Mouse (Mus musculus): ENCODE measurements at regions not wholly inside any gene's neighbourhood (a gene's known extent, or its start where the extent isn't known, plus 50 kb on each side); places are given as distances from the start of the nearest gene placed in this dataset.

DNA sequence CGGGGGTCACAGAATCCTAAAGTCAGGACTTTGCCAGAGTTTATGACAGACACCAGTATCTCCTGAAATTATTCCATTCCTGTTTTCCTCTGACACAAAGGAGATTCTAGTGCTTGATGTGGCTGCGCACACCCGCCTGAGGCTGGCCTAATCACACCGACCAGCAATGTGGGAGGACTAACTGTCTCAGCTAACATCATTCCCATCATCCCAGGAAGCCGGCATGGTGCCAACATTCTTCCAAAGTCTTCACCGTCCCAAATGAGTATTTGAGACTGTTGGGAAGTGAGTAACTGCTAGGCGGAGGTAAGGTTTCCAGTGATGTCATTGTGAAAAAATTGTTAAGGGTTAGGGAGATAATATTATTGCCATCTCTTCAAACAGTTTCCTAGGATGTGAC is 1183.9 kb upstream of the Flrt2 start:
- WGBS, result 84% methylated on average over 7 of the region's 7 CpGs
- no peak overlapping the region for H3K4me2 ChIP-seq
- no peaks in the 10 kb centered on the region for H3K9me3 ChIP-seq
- H3K4me3 ChIP-seq, result no peak overlapping the region
- no peak overlapping the region for H3K27ac ChIP-seq
- no peaks in the 10 kb centered on the region for H3K27me3 ChIP-seq
- no peak overlapping the region for H3K9ac ChIP-seq
- H3K4me1 ChIP-seq, result no peaks in the 10 kb centered on the region
- ATAC-seq (ENCODE audit: insufficient number of reproducible peaks, insufficient read depth, low FRiP score, low TSS enrichment, low read depth), result no peak
- H3K36me3 ChIP-seq, result no peaks in the 10 kb centered on the region

DNA sequence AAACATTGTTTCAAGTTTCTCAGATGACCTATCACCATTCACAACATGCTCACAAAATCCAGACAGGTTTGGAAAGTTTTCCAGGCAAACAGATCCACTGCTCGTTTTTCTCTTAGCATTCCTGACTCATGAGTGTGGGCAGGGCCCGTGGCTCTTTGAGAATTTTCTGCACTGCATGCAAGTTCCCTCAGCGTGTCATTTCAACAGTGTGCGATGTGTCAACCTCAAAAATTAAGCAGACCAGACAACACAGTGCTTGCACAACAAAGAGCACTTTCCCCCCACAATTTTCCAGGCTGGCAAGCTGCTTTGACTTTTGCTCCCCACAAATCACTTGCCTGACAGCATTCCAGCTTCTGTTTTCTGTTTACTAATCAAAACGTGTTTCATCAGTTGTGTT is 1182.2 kb upstream of the Flrt2 start:
- Histone ChIP-seq H3K36me3 (no peaks in the 10 kb centered on the region), H3K4me3 (no peak overlapping the region), H3K9ac (no peak overlapping the region), H3K27ac (no peak overlapping the region), H3K4me1 (no peaks in the 10 kb centered on the region), H3K27me3 (no peaks in the 10 kb centered on the region), H3K9me3 (no peaks in the 10 kb centered on the region), H3K4me2 (no peak overlapping the region)
- WGBS, result 36% methylated on average over 5 of the region's 5 CpGs
- no peak for ATAC-seq (ENCODE audit: insufficient number of reproducible peaks, insufficient read depth, low FRiP score, low TSS enrichment, low read depth)

DNA sequence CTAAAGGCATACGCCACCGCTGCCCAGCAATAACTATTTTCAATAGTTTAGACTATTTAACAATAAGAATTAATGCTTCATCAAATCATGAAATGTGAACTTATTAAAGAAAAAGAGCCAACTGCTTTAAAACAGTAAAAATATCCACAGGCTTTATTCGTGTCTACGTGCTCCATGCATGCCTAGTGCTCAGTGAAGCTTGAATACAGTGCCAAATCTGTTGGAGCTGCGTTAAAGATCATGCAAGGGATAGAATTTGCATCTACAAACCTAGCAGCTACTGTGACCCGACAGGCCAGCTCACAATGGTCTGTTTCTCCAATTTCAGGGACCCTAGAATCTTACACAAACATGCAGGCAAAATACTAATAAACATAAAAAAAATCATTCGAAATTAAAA is 1147.3 kb upstream of the Flrt2 start:
- H3K4me3 ChIP-seq, result no peak overlapping the region
- H3K9me3 ChIP-seq, result no peaks in the 10 kb centered on the region
- no peaks in the 10 kb centered on the region for H3K27me3 ChIP-seq
- no peaks in the 10 kb centered on the region for H3K4me1 ChIP-seq
- H3K36me3 ChIP-seq, result no peaks in the 10 kb centered on the region
- H3K9ac ChIP-seq, result no peak overlapping the region
- no peak overlapping the region for H3K27ac ChIP-seq
- 81% methylated on average over 7 of the region's 7 CpGs for WGBS
- no peak for ATAC-seq (ENCODE audit: insufficient number of reproducible peaks, insufficient read depth, low FRiP score, low TSS enrichment, low read depth)
- no peak overlapping the region for H3K4me2 ChIP-seq

DNA sequence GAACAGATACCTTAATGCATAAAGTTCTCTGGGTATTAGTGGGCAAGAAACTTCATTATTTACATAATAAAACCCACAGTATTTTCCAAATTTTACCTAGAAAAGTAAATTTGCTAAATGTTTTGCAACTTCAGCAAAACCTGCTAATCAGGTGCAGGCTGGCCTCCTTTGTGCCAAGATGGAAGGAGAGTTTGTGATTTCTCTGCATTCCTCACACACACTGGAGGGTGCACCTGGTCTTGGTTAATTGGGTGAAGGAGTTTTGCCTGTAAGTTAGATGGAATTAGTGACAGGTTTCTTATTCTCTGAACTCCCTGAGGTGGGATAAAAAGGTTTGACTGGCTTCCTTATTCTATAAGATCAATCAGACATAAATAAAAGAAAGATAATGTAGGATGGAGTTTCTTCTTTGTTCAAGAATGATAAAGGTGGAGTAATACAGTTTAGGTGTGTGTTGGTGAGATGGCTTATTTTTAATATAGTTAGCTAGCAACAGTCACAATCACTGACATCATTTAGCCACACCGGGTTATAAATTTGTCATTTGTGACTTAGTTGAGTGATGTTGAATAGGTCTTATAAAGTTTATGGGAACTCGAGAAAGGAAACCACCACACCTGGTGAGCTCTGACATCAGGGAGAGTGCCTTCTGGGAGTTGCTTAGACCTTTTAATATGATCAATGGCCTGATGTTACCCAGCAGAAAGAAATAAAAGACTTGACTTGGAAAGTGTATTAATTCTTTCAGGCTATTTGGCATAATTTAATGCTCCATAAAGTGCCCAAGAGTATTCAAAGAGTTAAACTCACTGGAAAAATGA is 1131.4 kb upstream of the Flrt2 start:
- Histone ChIP-seq H3K36me3 (no peaks in the 10 kb centered on the region), H3K4me3 (no peak overlapping the region), H3K4me1 (no peaks in the 10 kb centered on the region), H3K27me3 (no peaks in the 10 kb centered on the region), H3K9ac (no peak overlapping the region), H3K9me3 (no peaks in the 10 kb centered on the region), H3K27ac (no peak overlapping the region), H3K4me2 (no peak overlapping the region)
- no peak for ATAC-seq (ENCODE audit: insufficient number of reproducible peaks, insufficient read depth, low FRiP score, low TSS enrichment, low read depth)
- WGBS, result 86% methylated on average over 2 of the region's 2 CpGs

DNA sequence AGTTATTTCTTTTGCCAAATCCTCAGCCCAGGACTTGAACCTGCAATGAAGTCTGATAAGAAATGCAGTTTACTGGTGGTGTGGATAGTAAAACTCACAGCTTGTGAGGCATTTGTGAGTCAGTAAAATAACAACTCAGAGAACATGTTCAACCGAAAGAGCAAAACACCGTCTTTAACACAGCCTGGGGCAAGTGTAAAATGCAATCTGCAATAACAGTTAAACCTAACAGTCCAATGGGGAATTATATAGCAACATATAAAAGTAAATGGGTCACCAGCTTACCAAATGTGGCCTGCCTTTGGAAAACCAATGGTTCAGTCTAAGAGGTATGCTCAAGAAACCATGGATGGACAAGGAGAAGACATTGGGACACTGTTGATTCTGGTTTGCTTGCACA is 1117.0 kb upstream of the Flrt2 start:
- no peaks in the 10 kb centered on the region for H3K9me3 ChIP-seq
- no peak overlapping the region for H3K9ac ChIP-seq
- H3K36me3 ChIP-seq, result no peaks in the 10 kb centered on the region
- WGBS, result 76% methylated on average over 2 of the region's 2 CpGs
- no peak overlapping the region for H3K27ac ChIP-seq
- no peak for ATAC-seq (ENCODE audit: insufficient number of reproducible peaks, insufficient read depth, low FRiP score, low TSS enrichment, low read depth)
- no peak overlapping the region for H3K4me2 ChIP-seq
- no peaks in the 10 kb centered on the region for H3K4me1 ChIP-seq
- H3K27me3 ChIP-seq, result no peaks in the 10 kb centered on the region
- no peak overlapping the region for H3K4me3 ChIP-seq

DNA sequence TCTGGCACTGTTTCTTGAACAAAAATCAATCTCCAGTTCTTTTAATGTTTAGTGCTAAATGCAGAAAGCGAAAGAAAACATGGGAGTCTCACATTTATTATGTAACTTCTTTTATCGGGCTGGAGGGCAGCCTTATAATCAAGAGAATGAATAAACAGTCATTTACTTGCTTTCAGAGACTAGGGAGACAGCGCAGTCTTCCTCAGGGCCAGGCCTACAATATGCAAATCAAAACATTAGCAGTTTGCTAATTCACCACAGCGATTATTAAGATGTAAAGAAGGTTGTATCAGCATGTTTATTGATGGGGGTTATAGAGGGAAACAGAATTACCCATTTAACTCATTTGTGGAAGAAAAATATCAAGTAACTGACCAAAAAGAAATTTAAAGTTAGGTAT is 1111.7 kb upstream of the Flrt2 start:
- H3K27me3 ChIP-seq, result no peaks in the 10 kb centered on the region
- no peak overlapping the region for H3K9ac ChIP-seq
- no peaks in the 10 kb centered on the region for H3K9me3 ChIP-seq
- no peak for ATAC-seq (ENCODE audit: insufficient number of reproducible peaks, insufficient read depth, low FRiP score, low TSS enrichment, low read depth)
- no peaks in the 10 kb centered on the region for H3K4me1 ChIP-seq
- no peak overlapping the region for H3K27ac ChIP-seq
- no peaks in the 10 kb centered on the region for H3K36me3 ChIP-seq
- no peak overlapping the region for H3K4me2 ChIP-seq
- no peak overlapping the region for H3K4me3 ChIP-seq
- WGBS, result 45% methylated on average over 4 of the region's 4 CpGs

DNA sequence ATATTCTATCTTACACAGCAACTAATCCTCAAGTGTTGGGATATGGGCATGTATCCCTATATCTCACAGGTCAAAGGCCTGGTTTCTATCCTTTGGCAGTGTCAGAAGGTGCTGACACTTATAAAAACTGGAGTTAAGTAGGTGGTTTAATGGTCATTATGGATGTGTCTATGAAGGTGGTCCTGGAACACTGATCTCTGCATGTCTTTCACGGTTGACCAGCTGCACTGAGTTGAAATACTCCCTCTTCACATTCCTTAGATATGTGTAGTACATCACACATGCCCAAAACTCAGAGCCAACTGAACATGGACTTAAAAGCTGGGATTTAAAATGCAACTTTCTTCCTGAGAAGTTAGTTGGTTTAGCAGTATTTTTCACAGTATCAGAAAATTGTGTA is 1107.7 kb upstream of the Flrt2 start:
- Histone ChIP-seq H3K27ac (no peak overlapping the region), H3K9me3 (no peaks in the 10 kb centered on the region), H3K4me2 (no peak overlapping the region), H3K4me1 (no peaks in the 10 kb centered on the region), H3K9ac (no peak overlapping the region), H3K27me3 (no peaks in the 10 kb centered on the region), H3K36me3 (no peaks in the 10 kb centered on the region), H3K4me3 (no peak overlapping the region)
- no peak for ATAC-seq (ENCODE audit: insufficient number of reproducible peaks, insufficient read depth, low FRiP score, low TSS enrichment, low read depth)
- WGBS, result 75% methylated on average over 1 of the region's 1 CpGs

DNA sequence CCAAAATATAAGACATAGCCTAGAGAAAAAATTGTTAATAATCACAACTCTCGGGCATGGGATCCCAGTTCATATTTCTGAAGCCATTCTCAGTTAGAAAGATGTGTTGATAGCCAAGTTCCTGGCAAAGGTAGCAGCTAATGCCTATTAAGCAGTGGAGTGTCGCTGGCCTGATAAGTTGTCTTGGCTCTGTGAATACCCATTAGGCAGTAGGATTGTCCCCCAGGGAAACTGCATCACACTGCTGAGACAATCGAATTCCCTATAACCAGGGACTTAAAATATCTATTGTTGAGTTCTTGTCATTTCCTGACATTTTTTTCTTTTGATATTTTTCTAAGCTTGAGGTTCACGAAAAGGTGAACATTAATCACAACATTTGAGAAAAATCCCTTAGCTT is 1105.0 kb upstream of the Flrt2 start:
- ATAC-seq (ENCODE audit: insufficient number of reproducible peaks, insufficient read depth, low FRiP score, low TSS enrichment, low read depth), result no peak
- WGBS, result 71% methylated on average over 4 of the region's 4 CpGs
- no peak overlapping the region for H3K4me3 ChIP-seq

DNA sequence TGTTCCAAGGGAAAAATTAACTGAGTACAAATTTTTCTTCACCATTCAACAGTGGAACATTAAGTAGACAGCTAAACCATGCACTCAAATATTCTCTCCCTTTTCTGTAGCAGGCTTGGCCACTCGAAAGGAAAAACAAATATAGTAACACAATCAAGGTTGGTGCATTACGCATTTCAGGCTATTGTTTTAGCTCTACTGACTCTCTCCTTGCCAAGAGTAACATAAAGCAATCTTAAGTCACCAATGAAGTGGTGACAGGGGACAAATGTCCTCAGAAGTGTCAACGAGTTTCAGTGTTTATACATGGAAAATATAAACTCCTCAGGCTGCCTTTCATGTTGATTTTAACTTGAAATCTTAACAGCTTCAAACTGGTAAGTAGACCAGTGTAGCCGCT is 1103.4 kb upstream of the Flrt2 start:
- no peak for ATAC-seq (ENCODE audit: insufficient number of reproducible peaks, insufficient read depth, low FRiP score, low TSS enrichment, low read depth)
- 81% methylated on average over 4 of the region's 4 CpGs for WGBS
- Histone ChIP-seq H3K4me2 (no peak overlapping the region), H3K4me1 (no peaks in the 10 kb centered on the region), H3K9ac (no peak overlapping the region), H3K27ac (no peak overlapping the region), H3K4me3 (no peak overlapping the region), H3K27me3 (no peaks in the 10 kb centered on the region), H3K36me3 (no peaks in the 10 kb centered on the region), H3K9me3 (no peaks in the 10 kb centered on the region)

More for the DNA sequence above, 1105.0 kb upstream of the Flrt2 start:
- no peak overlapping the region for H3K27ac ChIP-seq
- no peaks in the 10 kb centered on the region for H3K27me3 ChIP-seq
- no peak overlapping the region for H3K4me2 ChIP-seq
- H3K4me1 ChIP-seq, result no peaks in the 10 kb centered on the region
- H3K36me3 ChIP-seq, result no peaks in the 10 kb centered on the region
- no peaks in the 10 kb centered on the region for H3K9me3 ChIP-seq
- H3K9ac ChIP-seq, result no peak overlapping the region

DNA sequence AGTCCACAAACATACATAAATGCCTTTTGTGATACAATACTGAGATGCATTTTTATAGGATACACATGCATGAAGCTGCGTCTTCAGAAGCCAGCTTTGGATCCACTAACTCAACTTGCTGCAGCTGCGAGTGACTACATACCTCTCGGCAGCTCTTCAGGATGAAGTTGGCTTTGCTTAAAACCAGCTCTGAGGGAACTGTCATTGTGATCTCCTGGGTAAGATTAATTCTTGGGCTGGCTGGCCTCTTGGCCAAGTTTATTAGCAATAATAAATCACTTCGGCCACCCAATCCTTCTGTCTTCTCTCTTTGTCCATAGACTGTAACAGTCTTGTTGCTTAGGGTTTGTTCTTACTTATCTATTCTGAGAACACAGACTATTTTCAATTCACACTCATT is 1103.0 kb upstream of the Flrt2 start:
- Histone ChIP-seq H3K9me3 (no peaks in the 10 kb centered on the region), H3K4me1 (no peaks in the 10 kb centered on the region), H3K36me3 (no peaks in the 10 kb centered on the region), H3K27ac (no peak overlapping the region), H3K9ac (no peak overlapping the region), H3K27me3 (no peaks in the 10 kb centered on the region), H3K4me3 (no peak overlapping the region), H3K4me2 (no peak overlapping the region)
- ATAC-seq (ENCODE audit: insufficient number of reproducible peaks, insufficient read depth, low FRiP score, low TSS enrichment, low read depth), result no peak
- WGBS, result 87% methylated on average over 4 of the region's 4 CpGs

DNA sequence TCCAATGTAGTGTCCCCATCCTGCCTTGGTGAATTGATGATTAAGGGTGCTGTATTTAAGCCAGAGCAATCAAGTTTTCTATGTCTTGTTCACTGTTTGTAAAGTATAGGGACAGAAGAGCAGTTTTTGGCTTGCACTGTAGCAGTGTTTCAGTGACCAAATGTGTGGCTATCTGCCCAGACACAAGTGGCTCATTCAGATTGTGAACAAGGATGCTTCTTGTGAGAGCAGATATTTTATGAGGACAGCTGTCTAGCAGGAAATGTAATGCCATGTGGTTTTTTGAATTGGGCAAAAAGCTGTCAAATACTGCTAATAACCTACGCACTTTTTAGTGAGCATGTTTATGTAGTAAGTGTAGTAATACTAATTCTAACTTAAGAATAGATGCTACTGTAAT is 1086.5 kb upstream of the Flrt2 start:
- Histone ChIP-seq H3K27me3 (no peaks in the 10 kb centered on the region), H3K4me1 (no peaks in the 10 kb centered on the region), H3K36me3 (no peaks in the 10 kb centered on the region), H3K4me3 (no peak overlapping the region), H3K9ac (no peak overlapping the region), H3K27ac (no peak overlapping the region), H3K9me3 (no peaks in the 10 kb centered on the region), H3K4me2 (no peak overlapping the region)
- ATAC-seq (ENCODE audit: insufficient number of reproducible peaks, insufficient read depth, low FRiP score, low TSS enrichment, low read depth), result no peak
- WGBS, result 77% methylated on average over 1 of the region's 1 CpGs

DNA sequence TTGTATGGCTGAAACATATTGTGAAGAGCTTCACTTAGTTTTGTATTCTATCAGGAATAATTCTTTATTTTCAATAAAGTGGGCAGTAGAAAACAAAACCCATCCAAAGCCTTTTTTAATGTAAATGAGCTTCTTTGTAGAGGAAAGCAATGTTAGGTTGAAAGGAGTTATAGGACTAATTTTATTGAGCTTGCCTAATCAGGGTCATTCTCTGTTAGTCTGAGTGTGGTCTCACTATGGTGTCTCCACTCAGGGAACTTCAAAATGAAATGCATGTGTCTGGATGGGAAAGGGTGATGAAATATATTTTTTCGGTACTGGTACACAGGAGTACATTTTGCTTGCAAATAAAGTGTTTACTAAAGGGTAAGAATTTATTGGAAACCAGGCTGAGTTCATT is 1055.5 kb upstream of the Flrt2 start:
- no peaks in the 10 kb centered on the region for H3K4me1 ChIP-seq
- H3K27me3 ChIP-seq, result no peaks in the 10 kb centered on the region
- no peak for ATAC-seq (ENCODE audit: insufficient number of reproducible peaks, insufficient read depth, low FRiP score, low TSS enrichment, low read depth)
- H3K36me3 ChIP-seq, result no peaks in the 10 kb centered on the region
- H3K9ac ChIP-seq, result no peak overlapping the region
- H3K27ac ChIP-seq, result no peak overlapping the region
- no peak overlapping the region for H3K4me2 ChIP-seq
- 81% methylated on average over 1 of the region's 1 CpGs for WGBS
- no peaks in the 10 kb centered on the region for H3K9me3 ChIP-seq
- H3K4me3 ChIP-seq, result no peak overlapping the region
